ENCODE assay signal across 10 mouse cellular contexts in the genomic region with DNA sequence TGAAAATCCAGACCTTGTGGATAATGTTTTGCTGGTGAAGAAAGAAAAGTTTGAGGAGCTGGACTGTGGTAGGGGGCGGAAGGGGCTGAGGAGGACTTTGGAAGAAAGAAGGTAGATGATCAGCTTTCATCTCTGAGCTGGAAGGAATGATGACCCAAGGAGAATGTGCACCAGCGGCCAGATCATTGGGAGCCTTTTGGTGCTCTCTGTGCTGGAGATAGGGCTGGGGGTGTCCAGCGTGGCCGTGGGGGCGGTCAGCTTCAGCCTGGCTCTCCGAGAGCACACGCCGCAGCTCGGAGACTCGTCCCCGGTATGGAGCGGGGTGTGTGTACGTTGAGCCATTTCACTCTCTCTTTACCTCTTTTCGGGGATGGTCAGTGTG. TPM values are rescaled to one million over a fixed set of nuclear protein-coding genes. Genes with fewer than 3 reads are reported as not detected.
DNase-seq lines count a peak whose midpoint lies in the region; ATAC-seq and TF ChIP-seq lines count a peak whose summit lies in the region.
"Had no signal": no experiment of that assay in that cellular context is flagged by ENCODE, and none has a peak within 500 bp of the region (broad histone marks: within the 10 kb centered on the region; RNA-seq: fewer than 3 reads in every experiment).

No protein-coding gene starts in this region.

- peaks cover 5% of the 10 kb centered on the region for H3K4me1 ChIP-seq in heart, embryonic 12.5 days (replicated peaks)
- no peaks in the 10 kb centered on the region for H3K4me1 ChIP-seq in forebrain, postnatal 0 days (ENCODE audit: insufficient read depth)
- no peaks in the 10 kb centered on the region for H3K4me1 ChIP-seq in liver, embryonic 12.5 days
- no peaks in the 10 kb centered on the region for H3K4me1 ChIP-seq in stomach, embryonic 16.5 days (ENCODE audit: control insufficient read depth, insufficient read depth, low read length)

- no peaks in the 10 kb centered on the region for H3K9me3 ChIP-seq in heart, embryonic 12.5 days (replicated peaks)
- H3K9me3 ChIP-seq in forebrain, postnatal 0 days (ENCODE audit: low read length): no peaks in the 10 kb centered on the region
- H3K9me3 ChIP-seq in liver, embryonic 12.5 days (replicated peaks): no peaks in the 10 kb centered on the region
- H3K9me3 ChIP-seq in stomach, embryonic 16.5 days (replicated peaks; ENCODE audit: control insufficient read depth, low read length): no peaks in the 10 kb centered on the region

- H3K36me3 ChIP-seq in heart, embryonic 12.5 days: no peaks in the 10 kb centered on the region
- H3K36me3 ChIP-seq in forebrain, postnatal 0 days (ENCODE audit: insufficient read depth): no peaks in the 10 kb centered on the region
- no peaks in the 10 kb centered on the region for H3K36me3 ChIP-seq in liver, embryonic 12.5 days
- H3K36me3 ChIP-seq in stomach, embryonic 16.5 days (ENCODE audit: control insufficient read depth, insufficient read depth, low read length): no peaks in the 10 kb centered on the region

- H3K9ac ChIP-seq in heart, embryonic 12.5 days: peak overlapping the region; percentile 65
- peak overlapping the region; percentile 68 for H3K9ac ChIP-seq in forebrain, postnatal 0 days
- H3K9ac ChIP-seq in liver, embryonic 12.5 days: no peak overlapping the region
- H3K9ac ChIP-seq in stomach, embryonic 16.5 days (ENCODE audit: low read length): peak overlapping the region; percentile 65

- DNase-seq in heart, adult 8-10 months (ENCODE audit: low spot score): no peak
- DNase-seq in brain, adult 2 months (ENCODE audit: low read depth, low spot score): peak; percentile 51
- peak; percentile 26 for DNase-seq in forebrain, postnatal 0 days
- no peak for DNase-seq in adrenal gland, adult 18-20 months (ENCODE audit: low spot score in 2 of 2)
- DNase-seq in natural killer cell, adult 2 months (ENCODE audit: low spot score in 2 of 2): no peak

- H3K4me2 ChIP-seq in heart, embryonic 12.5 days: peak overlapping the region; percentile 76
- peak overlapping the region; percentile 91 for H3K4me2 ChIP-seq in forebrain, postnatal 0 days (ENCODE audit: low read depth)
- H3K4me2 ChIP-seq in liver, embryonic 12.5 days: peak overlapping the region; percentile 52
- peak overlapping the region; percentile 74 for H3K4me2 ChIP-seq in stomach, embryonic 16.5 days (ENCODE audit: low read depth, low read length)

- ATAC-seq in heart, embryonic 12.5 days (ENCODE audit: insufficient number of reproducible peaks, low FRiP score): 0 out of 2 replicates have a peak, but pooled peaks have one; percentile 25
- ATAC-seq in forebrain, postnatal 0 days: peak; percentile 70
- no peak for ATAC-seq in liver, embryonic 12.5 days
- ATAC-seq in stomach, embryonic 16.5 days (ENCODE audit: insufficient read depth, low FRiP score): no peak

- H3K27ac ChIP-seq in heart, embryonic 12.5 days (ENCODE audit: poor library complexity, severe bottlenecking): no peak overlapping the region
- no peak overlapping the region for H3K27ac ChIP-seq in forebrain, postnatal 0 days (ENCODE audit: low read depth, low read length)
- no peak overlapping the region for H3K27ac ChIP-seq in liver, embryonic 12.5 days
- H3K27ac ChIP-seq in stomach, embryonic 16.5 days (ENCODE audit: low read length): no peak overlapping the region

- 4% methylated on average over 14 of the region's 14 CpGs for WGBS in heart, embryonic 12.5 days
- 2% methylated on average over 14 of the region's 14 CpGs for WGBS in forebrain, postnatal 0 days
- WGBS in liver, embryonic 12.5 days (ENCODE audit: insufficient replicate concordance): 11% methylated on average over 14 of the region's 14 CpGs
- 4% methylated on average over 14 of the region's 14 CpGs for WGBS in stomach, embryonic 16.5 days

- no peaks in the 10 kb centered on the region for H3K27me3 ChIP-seq in heart, embryonic 12.5 days (replicated peaks)
- no peaks in the 10 kb centered on the region for H3K27me3 ChIP-seq in forebrain, postnatal 0 days (ENCODE audit: insufficient read depth, low read length)
- H3K27me3 ChIP-seq in liver, embryonic 12.5 days (replicated peaks): peaks cover 20% of the 10 kb centered on the region
- peaks cover 6% of the 10 kb centered on the region for H3K27me3 ChIP-seq in stomach, embryonic 16.5 days (ENCODE audit: control insufficient read depth, insufficient read depth, low read length)

- H3K4me3 ChIP-seq in heart, embryonic 12.5 days: peak overlapping the region; percentile 63
- peak overlapping the region; percentile 60 for H3K4me3 ChIP-seq in forebrain, postnatal 0 days (ENCODE audit: low read depth, low read length)
- H3K4me3 ChIP-seq in liver, embryonic 12.5 days: peak overlapping the region; percentile 20; the same call in 1 of the 2 replicates
- peak overlapping the region; percentile 49 for H3K4me3 ChIP-seq in stomach, embryonic 16.5 days (replicated peaks; ENCODE audit: low read length)

- TF ChIP-seq CTCF in forebrain, postnatal 0 days (IDR thresholded peaks at IDR 0.05; ENCODE audit: low read depth): no peak

RNA-seq across cellular contexts. Expression of gene Tmem196, which starts 0.7 kb away (rescaled TPM):
- 1.8 and 2.4 TPM in 2 replicates for polyA plus RNA-seq in heart, embryonic 12.5 days (2016; fragmentation: Nextera tagmentation; extraction: Ambion mirVana)
- 1 to 10 TPM in 2 of 4 experiments, under 1 TPM in 2; 0.44 to 1.7 (median 1.1) TPM for total RNA-seq in heart, adult 8-10 months (2022)
- 13.4 and 16.0 TPM in 2 replicates for total RNA-seq in forebrain, postnatal 0 days (2014; rRNA removed)
- 3.5 and 11.4 TPM in 2 replicates for polyA plus RNA-seq in forebrain, postnatal 0 days (2015; fragmentation: Nextera tagmentation; extraction: Ambion mirVana)
- polyA plus RNA-seq in liver, embryonic 12.5 days (2016; fragmentation: Nextera tagmentation; extraction: Ambion mirVana): 0.05 TPM in 1 of 2 replicates, not detected in the other
- 1.4 and 1.6 TPM in 2 replicates for polyA plus RNA-seq in stomach, embryonic 16.5 days (2015; fragmentation: Nextera tagmentation; extraction: Ambion mirVana)
- total RNA-seq in adrenal gland, adult 18-20 months (2021): 1 to 10 TPM; 5.9 to 6.6 TPM
- total RNA-seq: hematopoietic stem cell, adult 5-6 weeks had no signal
- polyA plus RNA-seq: spleen, adult 2 months had no signal

Comparison
In these comparisons a context has a peak if more than half of its experiments do, and no peak if none do; other contexts are left out.
1. ATAC-seq: peak in heart, embryonic 12.5 days (single experiment) and forebrain, postnatal 0 days (single experiment); none in liver, embryonic 12.5 days (single experiment) and stomach, embryonic 16.5 days (single experiment).
2. DNase-seq: peak in brain, adult 2 months (single experiment) and forebrain, postnatal 0 days (single experiment); none in heart, adult 8-10 months (single experiment), adrenal gland, adult 18-20 months (0 of 2) and natural killer cell, adult 2 months (0 of 2).
3. Peak in every context shown above with its lines, with median percentiles within 50 percentile points of each other: H3K4me2 ChIP-seq and H3K4me3 ChIP-seq.